Comparison of ENCODE assay signal across 10 mouse cellular contexts in genomic region chr3:107466577-107466976, GRCm38 (mm10). TPM values are rescaled to one million over a fixed set of nuclear protein-coding genes. Genes with fewer than 3 reads are reported as not detected.
DNase-seq lines count a peak whose midpoint lies in the region; ATAC-seq and TF ChIP-seq lines count a peak whose summit lies in the region.
"Had no signal": no experiment of that assay in that cellular context is flagged by ENCODE, and none has a peak within 500 bp of the region (broad histone marks: within the 10 kb centered on the region; RNA-seq: fewer than 3 reads in every experiment).

No protein-coding gene starts in this region.

- H3K36me3 ChIP-seq in forebrain, embryonic 10.5 days (replicated peaks), result no peaks in the 10 kb centered on the region
- H3K36me3 ChIP-seq in hindbrain, embryonic 15.5 days, result no peaks in the 10 kb centered on the region
- H3K36me3 ChIP-seq in limb, embryonic 14.5 days (ENCODE audit: control insufficient read depth, insufficient read depth, low read length), result no peaks in the 10 kb centered on the region
- no peaks in the 10 kb centered on the region for H3K36me3 ChIP-seq in neural tube, embryonic 14.5 days (ENCODE audit: control insufficient read depth, insufficient read depth, low read length)
- H3K36me3 ChIP-seq: midbrain, embryonic 12.5 days had no signal

- no peak overlapping the region for H3K9ac ChIP-seq in hindbrain, embryonic 15.5 days
- H3K9ac ChIP-seq in limb, embryonic 14.5 days (ENCODE audit: low read depth, low read length, severe bottlenecking), result no peak overlapping the region
- no peak overlapping the region for H3K9ac ChIP-seq in neural tube, embryonic 14.5 days (replicated peaks; ENCODE audit: low read depth, low read length)
- H3K9ac ChIP-seq: embryonic facial prominence, embryonic 13.5 days; midbrain, embryonic 12.5 days had no signal

- ATAC-seq in hindbrain, embryonic 15.5 days (ENCODE audit: low FRiP score, low read depth), result peak; percentile 62
- no peak for ATAC-seq in limb, embryonic 14.5 days (ENCODE audit: low FRiP score, low read depth)
- peak; percentile 54; the same call in 1 of the 2 replicates for ATAC-seq in neural tube, embryonic 14.5 days (ENCODE audit: low read depth)

- no peaks in the 10 kb centered on the region for H3K4me1 ChIP-seq in forebrain, embryonic 10.5 days
- no peaks in the 10 kb centered on the region for H3K4me1 ChIP-seq in hindbrain, embryonic 15.5 days (replicated peaks)
- no peaks in the 10 kb centered on the region for H3K4me1 ChIP-seq in limb, embryonic 14.5 days (ENCODE audit: control insufficient read depth, insufficient read depth, low read length)
- no peaks in the 10 kb centered on the region for H3K4me1 ChIP-seq in neural tube, embryonic 14.5 days (ENCODE audit: control insufficient read depth, insufficient read depth, low read length)
- H3K4me1 ChIP-seq: embryonic facial prominence, embryonic 13.5 days; midbrain, embryonic 12.5 days had no signal

- peak; percentile 63 to 85 for DNase-seq in layer of hippocampus, adult 2 months (ENCODE audit: low spot score in 2 of 2)
- DNase-seq in layer of hippocampus, adult 9-11 months, result no peak
- DNase-seq in brain, adult 2 months (ENCODE audit: low read depth, low spot score), result peak; percentile 80
- peak; percentile 68 for DNase-seq in forebrain, embryonic 10.5 days (ENCODE audit: extremely low spot score, low spot score)
- peak; percentile 76 for DNase-seq in limb, embryonic 14.5 days (ENCODE audit: low spot score)
- DNase-seq in thymus, postnatal 25 days, result peak; percentile 69

- H3K27ac ChIP-seq in layer of hippocampus, adult 2 months, result no peak overlapping the region; the same call in 1 of the 2 replicates
- no peak overlapping the region for H3K27ac ChIP-seq in forebrain, embryonic 10.5 days
- no peak overlapping the region for H3K27ac ChIP-seq in hindbrain, embryonic 15.5 days (replicated peaks)
- H3K27ac ChIP-seq in limb, embryonic 14.5 days (replicated peaks; ENCODE audit: low read depth, low read length), result no peak overlapping the region
- no peak overlapping the region for H3K27ac ChIP-seq in neural tube, embryonic 14.5 days (ENCODE audit: low read depth, low read length)
- H3K27ac ChIP-seq: embryonic facial prominence, embryonic 13.5 days; midbrain, embryonic 12.5 days had no signal

- H3K4me3 ChIP-seq in layer of hippocampus, adult 2 months, result no peak overlapping the region
- no peak overlapping the region for H3K4me3 ChIP-seq in forebrain, embryonic 10.5 days
- H3K4me3 ChIP-seq in hindbrain, embryonic 15.5 days, result no peak overlapping the region
- H3K4me3 ChIP-seq in limb, embryonic 14.5 days (replicated peaks; ENCODE audit: low read length), result no peak overlapping the region
- H3K4me3 ChIP-seq in neural tube, embryonic 14.5 days (ENCODE audit: low read depth, low read length), result no peak overlapping the region
- H3K4me3 ChIP-seq: embryonic facial prominence, embryonic 13.5 days; midbrain, embryonic 12.5 days had no signal

- WGBS in forebrain, embryonic 10.5 days, result 15% methylated on average over 6 of the region's 6 CpGs
- WGBS in hindbrain, embryonic 15.5 days, result 9% methylated on average over 6 of the region's 6 CpGs
- WGBS in limb, embryonic 14.5 days, result 8% methylated on average over 6 of the region's 6 CpGs
- 6% methylated on average over 6 of the region's 6 CpGs for WGBS in neural tube, embryonic 14.5 days

- H3K27me3 ChIP-seq in forebrain, embryonic 10.5 days (ENCODE audit: poor library complexity, severe bottlenecking), result peaks cover 52% of the 10 kb centered on the region
- peaks cover 23% of the 10 kb centered on the region for H3K27me3 ChIP-seq in hindbrain, embryonic 15.5 days
- peaks cover 8% of the 10 kb centered on the region for H3K27me3 ChIP-seq in limb, embryonic 14.5 days (ENCODE audit: control insufficient read depth, insufficient read depth, low read length)
- peaks cover 3% of the 10 kb centered on the region; the same call in 1 of the 2 replicates for H3K27me3 ChIP-seq in neural tube, embryonic 14.5 days (ENCODE audit: control insufficient read depth, insufficient read depth, low read length)

- peak; percentile 98 for TF ChIP-seq CTCF in layer of hippocampus, adult 2 months (conservative IDR thresholded peaks at IDR 0.05)

- no peak overlapping the region for H3K4me2 ChIP-seq in hindbrain, embryonic 15.5 days
- H3K4me2 ChIP-seq in limb, embryonic 14.5 days (replicated peaks; ENCODE audit: low read depth, low read length, severe bottlenecking), result no peak overlapping the region
- no peak overlapping the region for H3K4me2 ChIP-seq in neural tube, embryonic 14.5 days (ENCODE audit: low read depth, low read length)
- H3K4me2 ChIP-seq: embryonic facial prominence, embryonic 13.5 days; midbrain, embryonic 12.5 days had no signal

- TF ChIP-seq POLR2A in limb, embryonic 14.5 days (IDR thresholded peaks at IDR 0.05; ENCODE audit: borderline replicate concordance, extremely low read depth, insufficient read depth, insufficient read length), result no peak

- H3K9me3 ChIP-seq in forebrain, embryonic 10.5 days, result no peaks in the 10 kb centered on the region
- no peaks in the 10 kb centered on the region for H3K9me3 ChIP-seq in hindbrain, embryonic 15.5 days
- H3K9me3 ChIP-seq in limb, embryonic 14.5 days (ENCODE audit: control insufficient read depth, low read length), result no peaks in the 10 kb centered on the region
- no peaks in the 10 kb centered on the region for H3K9me3 ChIP-seq in neural tube, embryonic 14.5 days (ENCODE audit: control insufficient read depth, low read length)
- H3K9me3 ChIP-seq: embryonic facial prominence, embryonic 13.5 days; midbrain, embryonic 12.5 days had no signal

RNA-seq across cellular contexts. Expression of gene Kcnc4, which starts 7.2 kb away (rescaled TPM):
- total RNA-seq in layer of hippocampus, adult 2 months (2021), result 10 to 100 TPM; 59.1 to 62.3 TPM
- not detected in 2 replicates for polyA plus RNA-seq in forebrain, embryonic 10.5 days (2016; fragmentation: Nextera tagmentation; extraction: Ambion mirVana)
- 10.1 and 10.4 TPM in 2 replicates for polyA plus RNA-seq in hindbrain, embryonic 15.5 days (2015; fragmentation: Nextera tagmentation; extraction: Ambion mirVana)
- polyA plus RNA-seq in limb, embryonic 14.5 days (2012; rRNA removed), result 1.4 and 1.8 TPM in 2 replicates
- 0.29 and 0.36 TPM in 2 replicates for polyA plus RNA-seq in limb, embryonic 14.5 days (2014; fragmentation: Nextera tagmentation; extraction: Ambion mirVana)
- polyA plus RNA-seq in neural tube, embryonic 14.5 days (2014; fragmentation: Nextera tagmentation; extraction: Ambion mirVana), result 6.2 and 7.7 TPM in 2 replicates

RNA-seq across cellular contexts. Expression of gene Slc6a17, which starts 51.2 kb away (rescaled TPM):
- 100 to 1,000 TPM; 276 to 290 TPM for total RNA-seq in layer of hippocampus, adult 2 months (2021)
- 2.4 and 3.7 TPM in 2 replicates for polyA plus RNA-seq in forebrain, embryonic 10.5 days (2016; fragmentation: Nextera tagmentation; extraction: Ambion mirVana)
- 16.4 and 19.7 TPM in 2 replicates for polyA plus RNA-seq in hindbrain, embryonic 15.5 days (2015; fragmentation: Nextera tagmentation; extraction: Ambion mirVana)
- 18.2 and 22.8 TPM in 2 replicates for polyA plus RNA-seq in limb, embryonic 14.5 days (2012; rRNA removed)
- 6.4 and 9.5 TPM in 2 replicates for polyA plus RNA-seq in limb, embryonic 14.5 days (2014; fragmentation: Nextera tagmentation; extraction: Ambion mirVana)
- 15.1 and 16.6 TPM in 2 replicates for polyA plus RNA-seq in neural tube, embryonic 14.5 days (2014; fragmentation: Nextera tagmentation; extraction: Ambion mirVana)
